Mouse (Mus musculus): ENCODE data around the gene Hist1h4a.

GRCm38 (mm10) chr13:23739069-23739921, 21.7 kb downstream of the Hist1h4a start:
- peak; percentile 83 for TF ChIP-seq EP300 (IDR thresholded peaks at IDR 0.05; ENCODE audit: low read depth)
- TF ChIP-seq CTCF (IDR thresholded peaks at IDR 0.05; ENCODE audit: low read depth): no peak

Measured in heart, postnatal 0 days (tissue).